Mouse (Mus musculus): Measurements from ENCODE around the gene Chst3.

- TF ChIP-seq POLR2AphosphoS2 (IDR thresholded peaks at IDR 0.05; ENCODE audit: low read depth, low read length): no peak
- TF ChIP-seq ELF1 (IDR thresholded peaks at IDR 0.05; ENCODE audit: low read depth, low read length): no peak
- no peak for TF ChIP-seq CTCF (conservative IDR thresholded peaks at IDR 0.05 in 1 of 2, IDR thresholded peaks at IDR 0.05 in 1 of 2; ENCODE audit: low read depth in 2 of 2, low read length in 2 of 2)
These were observed 11.8 kb downstream of the Chst3 start for GRCm38 (mm10) chr10:60207166-60207705.
